In the genomic region with DNA sequence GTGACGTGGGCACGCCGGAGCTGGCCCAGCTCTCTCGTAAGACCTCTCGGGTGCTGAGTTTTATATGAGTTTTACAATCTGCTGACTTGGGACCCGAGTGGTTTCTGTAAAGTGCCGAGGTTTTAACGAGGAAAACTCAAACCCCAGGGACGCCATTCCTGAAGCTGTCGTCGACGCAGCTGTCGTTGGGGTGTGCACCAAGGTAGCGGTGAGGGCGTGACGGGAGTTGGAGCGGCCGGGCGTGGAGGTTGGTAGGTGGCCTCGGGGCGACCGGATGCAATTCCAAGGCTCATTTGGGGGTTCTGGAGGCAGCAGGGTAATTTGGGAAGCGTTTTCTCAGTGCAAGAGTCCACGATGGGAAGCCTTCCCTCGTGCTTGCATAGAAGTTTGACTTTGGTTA, we compare ENCODE assay signal across 9 mouse cellular contexts. TPM values are rescaled to one million over a fixed set of nuclear protein-coding genes. Genes with fewer than 3 reads are reported as not detected.
DNase-seq lines count a peak whose midpoint lies in the region; ATAC-seq and TF ChIP-seq lines count a peak whose summit lies in the region.
"Not testable (repeated sequence)": the region's sequence is repeated elsewhere in the genome, so short reads cannot be mapped to it uniquely, and the experiment has no call there.
"Had no signal": no experiment of that assay in that cellular context is flagged by ENCODE, and none has a peak within 500 bp of the region (broad histone marks: within the 10 kb centered on the region; RNA-seq: fewer than 3 reads in every experiment).

No protein-coding gene starts in this region.

- H3K27ac ChIP-seq in forebrain, postnatal 0 days (ENCODE audit: low read depth, low read length); lung, embryonic 14.5 days (ENCODE audit: low read depth): not testable (repeated sequence)
- H3K27ac ChIP-seq in hindbrain, embryonic 13.5 days = 0 out of 2 replicates have a peak overlapping the region, but pooled peaks have one; percentile 40
- peak overlapping the region; percentile 59; the same call in 1 of the 2 replicates for H3K27ac ChIP-seq in layer of hippocampus, adult 2 months

- 1% methylated on average over 25 of the region's 25 CpGs for WGBS in forebrain, postnatal 0 days
- WGBS in hindbrain, embryonic 13.5 days = 1% methylated on average over 25 of the region's 25 CpGs
- under 1% methylated on average over 23 of the region's 25 CpGs for WGBS in lung, embryonic 14.5 days

- peak overlapping the region; percentile 57 for H3K9ac ChIP-seq in forebrain, postnatal 0 days
- peak overlapping the region; percentile 71 for H3K9ac ChIP-seq in hindbrain, embryonic 13.5 days
- H3K9ac ChIP-seq in lung, embryonic 14.5 days = peak overlapping the region; percentile 51

- TF ChIP-seq CTCF in forebrain, postnatal 0 days (IDR thresholded peaks at IDR 0.05; ENCODE audit: low read depth); layer of hippocampus, adult 2 months (conservative IDR thresholded peaks at IDR 0.05); lung, embryonic 14.5 days (IDR thresholded peaks at IDR 0.05; ENCODE audit: low read depth): not testable (repeated sequence)

- not testable (repeated sequence) for H3K4me1 ChIP-seq in forebrain, postnatal 0 days (ENCODE audit: insufficient read depth); hindbrain, embryonic 13.5 days (replicated peaks); lung, embryonic 14.5 days (ENCODE audit: insufficient read depth)

- peak; percentile 28 for DNase-seq in ES-CJ7 (ENCODE audit: low read depth, low spot score)
- DNase-seq in embryo, embryonic 10 days (ENCODE audit: low spot score) = peak; percentile 38
- DNase-seq in forebrain, postnatal 0 days = peak; percentile 13
- DNase-seq in layer of hippocampus, adult 2 months (ENCODE audit: low spot score in 2 of 2) = not testable (repeated sequence)
- peak; percentile 45 for DNase-seq in lung, embryonic 14.5 days
- DNase-seq in neural tube, embryonic 10.5 days (ENCODE audit: extremely low spot score, low spot score) = peak; percentile 39
- DNase-seq in thymus, postnatal 0 days (ENCODE audit: low spot score) = peak; percentile 4

- H3K4me2 ChIP-seq in forebrain, postnatal 0 days (ENCODE audit: low read depth) = peak overlapping the region; percentile 64
- H3K4me2 ChIP-seq in hindbrain, embryonic 13.5 days = peak overlapping the region; percentile 61
- H3K4me2 ChIP-seq in lung, embryonic 14.5 days = peak overlapping the region; percentile 60

- not testable (repeated sequence) for H3K27me3 ChIP-seq in forebrain, postnatal 0 days (ENCODE audit: insufficient read depth, low read length); hindbrain, embryonic 13.5 days; lung, embryonic 14.5 days (ENCODE audit: insufficient read depth, low read length)

- peak overlapping the region; percentile 43 for H3K4me3 ChIP-seq in forebrain, postnatal 0 days (ENCODE audit: low read depth, low read length)
- H3K4me3 ChIP-seq in hindbrain, embryonic 13.5 days = peak overlapping the region; percentile 48
- peak overlapping the region; percentile 56 for H3K4me3 ChIP-seq in layer of hippocampus, adult 2 months
- peak overlapping the region; percentile 49 for H3K4me3 ChIP-seq in lung, embryonic 14.5 days (ENCODE audit: low read depth, low read length)

- not testable (repeated sequence) for ATAC-seq in forebrain, postnatal 0 days
- 0 out of 2 replicates have a peak, but pooled peaks have one; percentile 14 for ATAC-seq in hindbrain, embryonic 13.5 days (ENCODE audit: low FRiP score)
- peak; percentile 13; the same call in 1 of the 2 replicates for ATAC-seq in lung, embryonic 14.5 days (ENCODE audit: insufficient read depth)

- H3K9me3 ChIP-seq in forebrain, postnatal 0 days (ENCODE audit: low read length); hindbrain, embryonic 13.5 days; lung, embryonic 14.5 days (ENCODE audit: low read depth, low read length): not testable (repeated sequence)

- not testable (repeated sequence) for H3K36me3 ChIP-seq in forebrain, postnatal 0 days (ENCODE audit: insufficient read depth); hindbrain, embryonic 13.5 days; lung, embryonic 14.5 days (ENCODE audit: insufficient read depth)

RNA-seq across cellular contexts. Expression of gene Tmem181a, which starts 14.2 kb away (rescaled TPM):
- 62.2 and 71.9 TPM in 2 replicates for total RNA-seq in forebrain, postnatal 0 days (2014; rRNA removed)
- polyA plus RNA-seq in forebrain, postnatal 0 days (2015; fragmentation: Nextera tagmentation; extraction: Ambion mirVana) = 40.3 and 59.0 TPM in 2 replicates
- 38.7 and 39.4 TPM in 2 replicates for polyA plus RNA-seq in hindbrain, embryonic 13.5 days (2015; fragmentation: Nextera tagmentation; extraction: Ambion mirVana)
- 10 to 100 TPM; 51.4 to 52.3 TPM for total RNA-seq in layer of hippocampus, adult 2 months (2021)
- polyA plus RNA-seq in lung, embryonic 14.5 days (2014; fragmentation: Nextera tagmentation; extraction: Ambion mirVana) = 25.1 and 27.0 TPM in 2 replicates
- 12.1 and 12.2 TPM in 2 replicates for polyA plus RNA-seq in thymus, postnatal 0 days (2015; fragmentation: Nextera tagmentation; extraction: Ambion mirVana)
- polyA plus RNA-seq: G1E had no signal

RNA-seq across cellular contexts. Expression of gene Dynlt1a, which starts 46.5 kb away (rescaled TPM):
- 27.3 and 29.4 TPM in 2 replicates for total RNA-seq in forebrain, postnatal 0 days (2014; rRNA removed)
- 30.8 and 33.4 TPM in 2 replicates for polyA plus RNA-seq in forebrain, postnatal 0 days (2015; fragmentation: Nextera tagmentation; extraction: Ambion mirVana)
- 50.5 and 53.2 TPM in 2 replicates for polyA plus RNA-seq in hindbrain, embryonic 13.5 days (2015; fragmentation: Nextera tagmentation; extraction: Ambion mirVana)
- total RNA-seq in layer of hippocampus, adult 2 months (2021) = 10 to 100 TPM in 1 of 2 experiments, 1 to 10 TPM in 1; 9.4 to 10.3 TPM
- polyA plus RNA-seq in lung, embryonic 14.5 days (2014; fragmentation: Nextera tagmentation; extraction: Ambion mirVana) = 18.7 and 19.0 TPM in 2 replicates
- 14.1 and 16.5 TPM in 2 replicates for polyA plus RNA-seq in thymus, postnatal 0 days (2015; fragmentation: Nextera tagmentation; extraction: Ambion mirVana)
